Mouse (Mus musculus) liver, embryonic 16.5 days (tissue): ENCODE measurements around the gene Tmem198b. TPM values are rescaled to one million over a fixed set of nuclear protein-coding genes. Genes with fewer than 3 reads are reported as not detected.

Source experiments
- polyA plus RNA-seq: library from polyadenylated mRNA; unstranded; fragments of >200 nt; fragmentation: Nextera tagmentation; extraction: Ambion mirVana; gene quantifications from 2 replicates; pipeline ENCODE4 v1.2.1, GENCODE M21; 2015

Gene Tmem198b
- polyA plus RNA-seq, 1 experiment from 2014 or later, result 3.1 TPM

Other genes starting within 250 kb of the Tmem198b start
- gene Pa2g4, start 238.4 kb downstream of the Tmem198b start, polyA plus RNA-seq, result 96.2 and 103 TPM in 2 replicates
- 4.2 and 5.2 TPM in 2 replicates for gene Erbb3, start 214.7 kb downstream of the Tmem198b start, polyA plus RNA-seq
- gene Rps26, start 177.6 kb downstream of the Tmem198b start, polyA plus RNA-seq, result 301 and 353 TPM in 2 replicates
- gene Ikzf4, start 158.4 kb downstream of the Tmem198b start, polyA plus RNA-seq, result 0.08 and 0.15 TPM in 2 replicates
- gene Suox, start 130.3 kb downstream of the Tmem198b start, polyA plus RNA-seq, result 12.5 and 12.9 TPM in 2 replicates
- gene Rab5b, start 108.1 kb downstream of the Tmem198b start, polyA plus RNA-seq, result 36.6 and 38.6 TPM in 2 replicates
- 0.43 and 0.59 TPM in 2 replicates for gene Pmel, start 100.2 kb downstream of the Tmem198b start, polyA plus RNA-seq
- gene Cdk2, start 99.3 kb downstream of the Tmem198b start, polyA plus RNA-seq, result 50.8 and 53.8 TPM in 2 replicates
- 2.6 and 3.0 TPM in 2 replicates for gene Dgka, start 59.5 kb downstream of the Tmem198b start, polyA plus RNA-seq
- gene Pym1, start 56.5 kb downstream of the Tmem198b start, polyA plus RNA-seq, result 11.9 and 13.5 TPM in 2 replicates
- 10.4 and 10.6 TPM in 2 replicates for gene Mmp19, start 13.5 kb downstream of the Tmem198b start, polyA plus RNA-seq
- 18.8 TPM in 2 replicates for gene Dnajc14, start 308 bp downstream of the Tmem198b start, polyA plus RNA-seq
- 84.4 and 94.9 TPM in 2 replicates for gene Sarnp, start 13.0 kb upstream of the Tmem198b start, polyA plus RNA-seq
- gene Ormdl2, start 17.3 kb upstream of the Tmem198b start, polyA plus RNA-seq, result 68.5 and 69.3 TPM in 2 replicates
- 0.16 and 0.22 TPM in 2 replicates for gene Gdf11, start 87.3 kb upstream of the Tmem198b start, polyA plus RNA-seq
- 97.4 and 109 TPM in 2 replicates for gene Cd63, start 96.6 kb upstream of the Tmem198b start, polyA plus RNA-seq
- gene Rdh5, start 118.5 kb upstream of the Tmem198b start, polyA plus RNA-seq, result 20.8 and 21.9 TPM in 2 replicates
- 92.8 and 96.6 TPM in 2 replicates for gene Bloc1s1, start 119.7 kb upstream of the Tmem198b start, polyA plus RNA-seq
- gene Itga7, start 129.4 kb upstream of the Tmem198b start, polyA plus RNA-seq, result 0.39 and 0.83 TPM in 2 replicates
- gene Mettl7b, start 156.6 kb upstream of the Tmem198b start, polyA plus RNA-seq, result 0.22 TPM in 1 of 2 replicates, not detected in the other
- gene Olfr9, start 185.1 kb upstream of the Tmem198b start, polyA plus RNA-seq, result not detected in 2 replicates
- gene Olfr763, start 206.4 kb upstream of the Tmem198b start, polyA plus RNA-seq, result not detected in 2 replicates
- gene Olfr764-ps1, start 235.5 kb upstream of the Tmem198b start, polyA plus RNA-seq, result not detected in 2 replicates
- gene Olfr765, start 245.6 kb upstream of the Tmem198b start, polyA plus RNA-seq, result not detected in 2 replicates